Mouse (Mus musculus): ENCODE measurements around the gene Bcl7a. TPM values are rescaled to one million over a fixed set of nuclear protein-coding genes. Genes with fewer than 3 reads are reported as not detected.

Gene Bcl7a
- polyA plus RNA-seq, 1 experiment from 2014 or later: 4.2 TPM

DNA sequence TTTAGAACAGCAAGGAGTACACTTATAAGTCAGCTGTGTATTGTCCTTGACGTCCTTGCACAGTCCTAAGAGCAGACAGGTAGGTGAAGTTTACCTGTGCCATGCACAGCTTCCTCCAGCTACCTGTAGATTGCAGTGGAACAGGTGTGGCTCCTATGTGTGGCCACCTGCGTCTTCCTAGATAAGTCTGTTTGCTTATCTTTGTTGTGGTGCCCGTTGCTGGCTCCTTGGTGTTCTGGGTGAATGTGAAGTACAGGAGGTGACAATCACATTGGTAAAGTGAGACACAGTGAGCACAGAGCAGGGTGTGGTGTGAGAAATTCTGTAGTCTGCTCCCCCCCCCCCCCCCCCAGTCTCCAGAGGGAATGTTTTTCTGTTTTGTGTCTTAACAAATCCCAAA lies 72.5 kb downstream of the Bcl7a start:
- Histone ChIP-seq H3K4me3 (ENCODE audit: low read depth, low read length) (no peak overlapping the region), H3K9ac (ENCODE audit: low read depth, low read length) (no peak overlapping the region; the same call in 1 of the 2 replicates), H3K36me3 (ENCODE audit: control insufficient read depth, insufficient read depth) (no peaks in the 10 kb centered on the region), H3K4me2 (replicated peaks; ENCODE audit: low read depth) (0 out of 2 replicates have a peak overlapping the region, but pooled peaks have one; percentile 6), H3K9me3 (ENCODE audit: control insufficient read depth) (no peaks in the 10 kb centered on the region), H3K27me3 (replicated peaks; ENCODE audit: control insufficient read depth, insufficient read depth, low read length) (no peaks in the 10 kb centered on the region), H3K27ac (ENCODE audit: low read depth, low read length) (peak overlapping the region; percentile 66), H3K4me1 (replicated peaks; ENCODE audit: control insufficient read depth, insufficient read depth, low read length) (peaks cover 9% of the 10 kb centered on the region; the same call in 1 of the 2 replicates)
- ATAC-seq: peak; percentile 90
- 45% methylated on average over 3 of the region's 3 CpGs for WGBS
- TF ChIP-seq CTCF (IDR thresholded peaks at IDR 0.05; ENCODE audit: low read depth): no peak

DNA sequence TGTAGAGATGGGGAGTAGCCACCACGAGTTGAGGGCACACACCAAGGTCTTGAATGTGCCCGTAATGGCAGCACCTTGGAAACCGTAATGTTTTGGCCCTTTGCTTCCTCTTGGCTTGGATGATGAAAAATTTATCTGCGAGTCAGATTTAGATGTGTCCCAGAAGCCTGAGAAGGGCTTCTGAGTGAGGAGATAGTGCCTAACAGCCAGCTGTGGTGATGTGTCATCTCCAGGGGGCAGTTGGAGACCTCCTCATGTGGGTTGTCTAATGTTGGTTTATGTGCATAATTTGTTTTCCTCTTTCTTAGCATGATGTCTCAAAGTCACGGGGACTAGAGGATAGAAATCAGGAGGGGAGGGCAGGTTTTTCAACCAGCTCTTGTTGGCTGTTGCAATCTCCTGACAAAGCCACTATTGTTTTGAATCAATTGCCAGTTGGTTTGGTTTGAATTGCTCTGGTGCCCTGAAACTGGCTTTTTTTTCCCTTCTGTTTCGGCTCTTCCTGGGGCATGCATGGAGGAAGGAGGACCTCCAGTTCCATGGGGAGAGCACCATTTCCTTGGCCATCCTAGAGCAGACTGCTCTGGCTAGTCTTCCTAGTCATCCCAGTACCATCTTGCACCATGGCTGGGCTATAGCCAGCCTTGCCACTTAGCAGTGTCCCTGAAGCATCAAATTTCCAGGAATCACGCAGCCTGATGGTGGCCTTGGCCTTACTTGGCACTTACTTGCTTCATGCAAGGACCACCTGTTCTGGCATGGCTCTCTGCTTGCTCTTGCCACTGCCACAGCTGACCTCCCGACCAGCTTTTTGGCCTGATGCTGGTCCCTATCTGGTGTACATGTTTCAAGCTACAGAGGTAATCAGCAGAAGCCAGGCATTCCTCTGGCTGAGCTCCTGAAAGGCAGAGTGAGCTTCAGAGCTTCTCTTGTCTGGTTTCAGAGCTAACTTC lies 73.2 kb downstream of the Bcl7a start:
- TF ChIP-seq CTCF (IDR thresholded peaks at IDR 0.05; ENCODE audit: low read depth): no peak
- H3K4me3 ChIP-seq (ENCODE audit: low read depth, low read length): no peak overlapping the region
- H3K36me3 ChIP-seq (ENCODE audit: control insufficient read depth, insufficient read depth): no peaks in the 10 kb centered on the region
- no peak overlapping the region for H3K4me2 ChIP-seq (replicated peaks; ENCODE audit: low read depth)
- WGBS: 53% methylated on average over 8 of the region's 8 CpGs
- peak; percentile 37; the same call in 1 of the 2 replicates for ATAC-seq
- H3K27me3 ChIP-seq (replicated peaks; ENCODE audit: control insufficient read depth, insufficient read depth, low read length): no peaks in the 10 kb centered on the region
- peak overlapping the region; percentile 66 for H3K27ac ChIP-seq (ENCODE audit: low read depth, low read length)
- no peaks in the 10 kb centered on the region for H3K9me3 ChIP-seq (ENCODE audit: control insufficient read depth)
- peaks cover 9% of the 10 kb centered on the region; the same call in 1 of the 2 replicates for H3K4me1 ChIP-seq (replicated peaks; ENCODE audit: control insufficient read depth, insufficient read depth, low read length)
- H3K9ac ChIP-seq (ENCODE audit: low read depth, low read length): no peak overlapping the region

DNA sequence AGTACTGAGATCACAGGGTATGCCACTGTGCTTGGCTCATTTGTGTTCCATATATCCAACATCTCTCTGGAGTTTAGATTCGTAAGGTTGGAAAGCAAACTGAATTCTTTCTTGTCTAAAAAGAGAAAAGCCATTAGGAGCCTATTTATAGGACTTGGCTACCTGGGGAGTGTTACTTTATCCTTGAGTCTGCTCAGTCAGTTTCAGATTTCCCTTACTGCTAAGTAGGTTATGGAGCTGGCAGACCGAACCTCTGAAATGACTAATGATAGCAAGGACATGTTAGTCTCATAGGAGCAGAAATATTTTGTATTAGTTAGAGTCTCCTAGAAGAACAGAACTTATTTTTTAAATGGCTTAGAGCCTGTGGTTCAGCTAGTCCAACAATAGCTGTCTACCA lies 80.3 kb downstream of the Bcl7a start:
- H3K4me1 ChIP-seq (replicated peaks; ENCODE audit: control insufficient read depth, insufficient read depth, low read length): no peaks in the 10 kb centered on the region
- H3K9me3 ChIP-seq (ENCODE audit: control insufficient read depth): no peaks in the 10 kb centered on the region
- no peaks in the 10 kb centered on the region for H3K27me3 ChIP-seq (replicated peaks; ENCODE audit: control insufficient read depth, insufficient read depth, low read length)
- ATAC-seq: no peak
- no peak overlapping the region for H3K9ac ChIP-seq (ENCODE audit: low read depth, low read length)
- no peak overlapping the region for H3K27ac ChIP-seq (ENCODE audit: low read depth, low read length)
- H3K4me2 ChIP-seq (replicated peaks; ENCODE audit: low read depth): no peak overlapping the region
- H3K36me3 ChIP-seq (ENCODE audit: control insufficient read depth, insufficient read depth): peaks cover 6% of the 10 kb centered on the region; the same call in 1 of the 2 replicates
- H3K4me3 ChIP-seq (ENCODE audit: low read depth, low read length): no peak overlapping the region
- TF ChIP-seq CTCF (IDR thresholded peaks at IDR 0.05; ENCODE audit: low read depth): no peak
- WGBS: 59% methylated on average over 2 of the region's 2 CpGs

Other genes starting within 250 kb of the Bcl7a start
- 17.0 TPM in 2 replicates for gene Rhof, start 211.1 kb upstream of the Bcl7a start, polyA plus RNA-seq (2015; fragmentation: Nextera tagmentation; extraction: Ambion mirVana)
- 5.4 and 6.7 TPM in 2 replicates for gene Setd1b, start 201.6 kb upstream of the Bcl7a start, polyA plus RNA-seq (2015; fragmentation: Nextera tagmentation; extraction: Ambion mirVana)
- 50.9 and 57.5 TPM in 2 replicates for gene Psmd9, start 174.4 kb upstream of the Bcl7a start, polyA plus RNA-seq (2015; fragmentation: Nextera tagmentation; extraction: Ambion mirVana)
- gene Hpd, start 161.1 kb upstream of the Bcl7a start, polyA plus RNA-seq (2015; fragmentation: Nextera tagmentation; extraction: Ambion mirVana): 3.9 and 4.7 TPM in 2 replicates
- gene Wdr66, start 91.7 kb upstream of the Bcl7a start, polyA plus RNA-seq (2015; fragmentation: Nextera tagmentation; extraction: Ambion mirVana): 0.42 and 0.51 TPM in 2 replicates
- gene Mlxip, start 51.0 kb downstream of the Bcl7a start, polyA plus RNA-seq (2015; fragmentation: Nextera tagmentation; extraction: Ambion mirVana): 17.8 and 18.4 TPM in 2 replicates
- gene Lrrc43, start 145.5 kb downstream of the Bcl7a start, polyA plus RNA-seq (2015; fragmentation: Nextera tagmentation; extraction: Ambion mirVana): not detected in 2 replicates
- gene Il31, start 145.7 kb downstream of the Bcl7a start, polyA plus RNA-seq (2015; fragmentation: Nextera tagmentation; extraction: Ambion mirVana): not detected in 2 replicates
- 0.20 TPM in 1 of 2 replicates, not detected in the other for gene B3gnt4, start 166.6 kb downstream of the Bcl7a start, polyA plus RNA-seq (2015; fragmentation: Nextera tagmentation; extraction: Ambion mirVana)
- 52.9 and 57.0 TPM in 2 replicates for gene Diablo, start 180.3 kb downstream of the Bcl7a start, polyA plus RNA-seq (2015; fragmentation: Nextera tagmentation; extraction: Ambion mirVana)
- 9.6 and 10.5 TPM in 2 replicates for gene Gm49027, start 181.7 kb downstream of the Bcl7a start, polyA plus RNA-seq (2015; fragmentation: Nextera tagmentation; extraction: Ambion mirVana)
- 15.9 and 17.7 TPM in 2 replicates for gene Vps33a, start 229.2 kb downstream of the Bcl7a start, polyA plus RNA-seq (2015; fragmentation: Nextera tagmentation; extraction: Ambion mirVana)

All from intestine, postnatal 0 days (tissue).